Mouse (Mus musculus) adrenal gland (tissue): ENCODE measurements around the gene Nrip3.

Experiments used
- intact Hi-C: fragments of 180-260 bp; cut with DNase I; formaldehyde crosslinking; loops from one replicate; pipeline ENCODE4 v1.15.1; 2025

The Nrip3 gene

DNA sequence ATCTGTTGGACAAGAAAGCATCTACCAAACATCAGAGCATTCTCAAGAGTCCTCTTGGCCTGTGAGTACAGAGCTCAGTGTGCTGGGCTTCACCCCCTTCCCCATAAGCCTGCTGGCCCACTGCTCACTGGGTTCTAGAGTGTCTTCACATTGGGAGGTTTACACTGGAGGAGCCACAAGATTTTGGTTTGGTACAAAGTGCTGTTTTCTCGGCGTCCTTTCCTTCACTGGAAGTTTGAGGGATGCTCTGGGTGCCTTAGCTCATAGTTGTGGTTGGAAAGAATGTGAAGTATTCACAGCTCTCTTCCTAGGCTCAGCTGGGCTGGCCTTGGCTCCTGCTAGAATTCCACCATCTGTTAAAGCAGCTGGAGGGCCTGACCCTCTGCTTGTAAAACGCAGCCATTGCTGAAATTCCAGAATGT is 72.9 kb downstream of the Nrip3 start:
- intact Hi-C loops = loop anchor here (5.0 kb wide), 1 partner anchor 183 kb away; no protein-coding TSS in a partner anchor
